Mouse (Mus musculus): ENCODE data around the gene Gm36210. TPM values are rescaled to one million over a fixed set of nuclear protein-coding genes. Genes with fewer than 3 reads are reported as not detected.

The Gm36210 gene
- total and polyA plus RNA-seq, 3 experiments: 0.15 to 0.97 TPM; not detected in 1

GRCm38 (mm10) chr7:4900523-4900851 lies 5.8 kb downstream of the Gm36210 start:
- H3K27ac ChIP-seq (ENCODE audit: control insufficient read depth, low read depth, low read length): no peak overlapping the region

GRCm38 (mm10) chr7:4899649-4900522 lies 6.4 kb downstream of the Gm36210 start:
- H3K9ac ChIP-seq (ENCODE audit: control insufficient read depth, low read depth, low read length, poor library complexity, severe bottlenecking): no peak overlapping the region
- H3K4me1 ChIP-seq (ENCODE audit: control insufficient read depth in 1 of 2, insufficient read depth in 2 of 2, low read length in 2 of 2): no peaks in the 10 kb centered on the region
- no peak for TF ChIP-seq GATA1 (IDR thresholded peaks at IDR 0.05; ENCODE audit: low read depth, low read length)
- no peak for TF ChIP-seq ZNF384 (IDR thresholded peaks at IDR 0.05; ENCODE audit: low read depth, low read length)
- no peak for TF ChIP-seq MAX (IDR thresholded peaks at IDR 0.05; ENCODE audit: low read length)
- no peak for TF ChIP-seq E2F4 (IDR thresholded peaks at IDR 0.05; ENCODE audit: borderline replicate concordance, low read depth, low read length)
- no peak for TF ChIP-seq MYC (IDR thresholded peaks at IDR 0.05; ENCODE audit: low read depth, low read length)
- TF ChIP-seq HCFC1 (IDR thresholded peaks at IDR 0.05; ENCODE audit: low read depth, low read length): no peak
- TF ChIP-seq TAL1 (IDR thresholded peaks at IDR 0.05; ENCODE audit: low read length): no peak
- TF ChIP-seq ZMIZ1 (IDR thresholded peaks at IDR 0.05; ENCODE audit: low read depth, low read length): no peak
- no peak for TF ChIP-seq MAZ (IDR thresholded peaks at IDR 0.05; ENCODE audit: low read depth, low read length)
- no peak for TF ChIP-seq EP300 (IDR thresholded peaks at IDR 0.05; ENCODE audit: low read depth in 1 of 2, low read length in 2 of 2)
- no peak for TF ChIP-seq GABPA (IDR thresholded peaks at IDR 0.05; ENCODE audit: low read depth, low read length)
- no peak for TF ChIP-seq NRF1 (IDR thresholded peaks at IDR 0.05; ENCODE audit: insufficient read depth, low read depth, low read length, poor library complexity, severe bottlenecking)
- TF ChIP-seq USF1 (IDR thresholded peaks at IDR 0.05; ENCODE audit: low read depth, low read length): no peak
- TF ChIP-seq MXI1 (IDR thresholded peaks at IDR 0.05; ENCODE audit: low read depth, low read length): no peak
- TF ChIP-seq UBTF (IDR thresholded peaks at IDR 0.05; ENCODE audit: borderline replicate concordance, insufficient read depth, low read depth, low read length): no peak
- TF ChIP-seq ZKSCAN1 (IDR thresholded peaks at IDR 0.05; ENCODE audit: low read depth, low read length): no peak
- TF ChIP-seq RAD21 (IDR thresholded peaks at IDR 0.05; ENCODE audit: low read depth, low read length): no peak
- TF ChIP-seq RCOR1 (IDR thresholded peaks at IDR 0.05; ENCODE audit: low read depth, low read length): no peak
- no peak for TF ChIP-seq USF2 (IDR thresholded peaks at IDR 0.05; ENCODE audit: borderline replicate concordance in 1 of 2, insufficient read depth in 1 of 2, low read depth in 1 of 2, low read length in 2 of 2)
- H3K27me3 ChIP-seq (ENCODE audit: control insufficient read depth in 1 of 2, insufficient read depth in 2 of 2, low read length in 2 of 2): no peaks in the 10 kb centered on the region
- no peaks in the 10 kb centered on the region for H3K36me3 ChIP-seq (ENCODE audit: control insufficient read depth in 1 of 2, insufficient read depth in 2 of 2, low read length in 2 of 2)
- no peaks in the 10 kb centered on the region for H3K9me3 ChIP-seq (replicated peaks; ENCODE audit: insufficient read depth, low read length)
- H3K4me3 ChIP-seq (ENCODE audit: control insufficient read depth in 1 of 2, insufficient read depth in 1 of 2, low read depth in 2 of 2, low read length in 2 of 2): no peak overlapping the region
- DNase-seq (ENCODE audit: low read depth, low spot score): no peak
- H3K27ac ChIP-seq (ENCODE audit: control insufficient read depth, low read depth, low read length): no peak overlapping the region
- H3K79me2 ChIP-seq (ENCODE audit: control insufficient read depth, insufficient read depth, low read length, poor library complexity): no peaks in the 10 kb centered on the region

More at GRCm38 (mm10) chr7:4900523-4900851, 5.8 kb downstream of the Gm36210 start:
- TF ChIP-seq POLR2A (IDR thresholded peaks at IDR 0.05; ENCODE audit: control insufficient read depth in 1 of 2, insufficient read depth in 1 of 2, low read depth in 1 of 2, low read length in 2 of 2, poor library complexity in 1 of 2) (no peak), POLR2AphosphoS5 (IDR thresholded peaks at IDR 0.05; ENCODE audit: borderline replicate concordance, low read depth, low read length) (no peak), ZKSCAN1 (IDR thresholded peaks at IDR 0.05; ENCODE audit: low read depth, low read length) (no peak), SMC3 (IDR thresholded peaks at IDR 0.05; ENCODE audit: low read depth, low read length) (no peak), RAD21 (IDR thresholded peaks at IDR 0.05; ENCODE audit: low read depth, low read length) (no peak), HCFC1 (IDR thresholded peaks at IDR 0.05; ENCODE audit: low read depth, low read length) (no peak), MXI1 (IDR thresholded peaks at IDR 0.05; ENCODE audit: low read depth, low read length) (no peak)
- Histone ChIP-seq H3K36me3 (ENCODE audit: control insufficient read depth in 1 of 2, insufficient read depth in 2 of 2, low read length in 2 of 2) (no peaks in the 10 kb centered on the region), H3K4me3 (ENCODE audit: control insufficient read depth in 1 of 2, insufficient read depth in 1 of 2, low read depth in 2 of 2, low read length in 2 of 2) (no peak overlapping the region), H3K79me2 (ENCODE audit: control insufficient read depth, insufficient read depth, low read length, poor library complexity) (no peaks in the 10 kb centered on the region), H3K9ac (ENCODE audit: control insufficient read depth, low read depth, low read length, poor library complexity, severe bottlenecking) (no peak overlapping the region), H3K9me3 (replicated peaks; ENCODE audit: insufficient read depth, low read length) (no peaks in the 10 kb centered on the region), H3K27me3 (ENCODE audit: control insufficient read depth in 1 of 2, insufficient read depth in 2 of 2, low read length in 2 of 2) (no peaks in the 10 kb centered on the region), H3K4me1 (ENCODE audit: control insufficient read depth in 1 of 2, insufficient read depth in 2 of 2, low read length in 2 of 2) (no peaks in the 10 kb centered on the region)
- no peak for DNase-seq (ENCODE audit: low read depth, low spot score)

Data from MEL (cell line).